Mouse (Mus musculus): Measurements from ENCODE around the gene Tmem269. TPM values are rescaled to one million over a fixed set of nuclear protein-coding genes. Genes with fewer than 3 reads are reported as not detected.

Gene Tmem269
- polyA plus RNA-seq, 1 experiment from 2014 or later = 0.43 TPM

GRCm38 (mm10) chr4:119247462-119248235 lies 29.6 kb upstream of the Tmem269 start:
- Histone ChIP-seq H3K4me2 (no peak overlapping the region), H3K36me3 (peaks cover 61% of the 10 kb centered on the region), H3K9ac (0 out of 2 replicates have a peak overlapping the region, but pooled peaks have one; percentile 35), H3K27me3 (no peaks in the 10 kb centered on the region), H3K9me3 (no peaks in the 10 kb centered on the region), H3K27ac (peak overlapping the region; percentile 50), H3K4me3 (no peak overlapping the region), H3K4me1 (replicated peaks) (peaks cover 15% of the 10 kb centered on the region)
- peak; percentile 62 for ATAC-seq (ENCODE audit: low FRiP score)
- 27% methylated on average over 13 of the region's 13 CpGs for WGBS

- Histone ChIP-seq H3K27ac (0 out of 2 replicates have a peak overlapping the region, but pooled peaks have one; percentile 50), H3K9me3 (no peaks in the 10 kb centered on the region), H3K36me3 (peaks cover 70% of the 10 kb centered on the region), H3K27me3 (no peaks in the 10 kb centered on the region), H3K9ac (0 out of 2 replicates have a peak overlapping the region, but pooled peaks have one; percentile 8), H3K4me3 (no peak overlapping the region), H3K4me2 (no peak overlapping the region), H3K4me1 (replicated peaks) (peaks cover 15% of the 10 kb centered on the region)
- no peak; the same call in 1 of the 2 replicates for ATAC-seq (ENCODE audit: low FRiP score)
- WGBS = 75% methylated on average over 14 of the region's 14 CpGs
Measured at GRCm38 (mm10) chr4:119246688-119247225, 28.7 kb upstream of the Tmem269 start.

GRCm38 (mm10) chr4:119245961-119246360 lies 27.9 kb upstream of the Tmem269 start:
- peaks cover 15% of the 10 kb centered on the region for H3K4me1 ChIP-seq (replicated peaks)
- no peak overlapping the region for H3K9ac ChIP-seq
- 86% methylated on average over 9 of the region's 9 CpGs for WGBS
- H3K9me3 ChIP-seq = no peaks in the 10 kb centered on the region
- no peak for ATAC-seq (ENCODE audit: low FRiP score)
- H3K36me3 ChIP-seq = peaks cover 78% of the 10 kb centered on the region
- H3K27me3 ChIP-seq = no peaks in the 10 kb centered on the region
- H3K27ac ChIP-seq = no peak overlapping the region
- H3K4me2 ChIP-seq = no peak overlapping the region
- H3K4me3 ChIP-seq = no peak overlapping the region

GRCm38 (mm10) chr4:119245556-119245955 lies 27.5 kb upstream of the Tmem269 start:
- no peak for ATAC-seq (ENCODE audit: low FRiP score)
- WGBS = 81% methylated on average over 7 of the region's 7 CpGs
- Histone ChIP-seq H3K9me3 (no peaks in the 10 kb centered on the region), H3K4me2 (no peak overlapping the region), H3K27ac (0 out of 2 replicates have a peak overlapping the region, but pooled peaks have one; percentile 2), H3K9ac (no peak overlapping the region), H3K4me1 (replicated peaks) (peaks cover 15% of the 10 kb centered on the region), H3K27me3 (no peaks in the 10 kb centered on the region), H3K4me3 (no peak overlapping the region), H3K36me3 (peaks cover 81% of the 10 kb centered on the region)

GRCm38 (mm10) chr4:119244468-119245240 lies 26.6 kb upstream of the Tmem269 start:
- 82% methylated on average over 22 of the region's 22 CpGs for WGBS
- H3K4me1 ChIP-seq (replicated peaks) = peaks cover 15% of the 10 kb centered on the region
- H3K36me3 ChIP-seq = peaks cover 81% of the 10 kb centered on the region
- H3K27me3 ChIP-seq = no peaks in the 10 kb centered on the region
- H3K4me2 ChIP-seq = no peak overlapping the region
- no peak overlapping the region for H3K9ac ChIP-seq
- no peak for ATAC-seq (ENCODE audit: low FRiP score)
- H3K27ac ChIP-seq = no peak overlapping the region
- no peak overlapping the region for H3K4me3 ChIP-seq
- no peaks in the 10 kb centered on the region for H3K9me3 ChIP-seq

- Histone ChIP-seq H3K4me1 (replicated peaks) (peaks cover 14% of the 10 kb centered on the region), H3K27me3 (no peaks in the 10 kb centered on the region), H3K9me3 (no peaks in the 10 kb centered on the region), H3K27ac (no peak overlapping the region), H3K4me3 (no peak overlapping the region), H3K4me2 (no peak overlapping the region), H3K9ac (no peak overlapping the region), H3K36me3 (peaks cover 72% of the 10 kb centered on the region)
- 96% methylated on average over 12 of the region's 12 CpGs for WGBS
- ATAC-seq (ENCODE audit: low FRiP score) = no peak
Measured at GRCm38 (mm10) chr4:119242571-119242970, 24.6 kb upstream of the Tmem269 start.

- H3K4me3 ChIP-seq = no peak overlapping the region
- WGBS = 92% methylated on average over 14 of the region's 14 CpGs
- H3K4me2 ChIP-seq = no peak overlapping the region
- ATAC-seq (ENCODE audit: low FRiP score) = no peak
- H3K27ac ChIP-seq = no peak overlapping the region; the same call in 1 of the 2 replicates
- H3K9ac ChIP-seq = no peak overlapping the region
- no peaks in the 10 kb centered on the region for H3K9me3 ChIP-seq
- H3K4me1 ChIP-seq (replicated peaks) = 0 out of 2 replicates have a peak, but pooled peaks cover 7% of the 10 kb centered on the region
- no peaks in the 10 kb centered on the region for H3K27me3 ChIP-seq
- H3K36me3 ChIP-seq = peaks cover 72% of the 10 kb centered on the region
Measured at GRCm38 (mm10) chr4:119241664-119242063, 23.6 kb upstream of the Tmem269 start.

GRCm38 (mm10) chr4:119239181-119239682 lies 21.2 kb upstream of the Tmem269 start:
- Histone ChIP-seq H3K36me3 (peaks cover 55% of the 10 kb centered on the region), H3K4me2 (no peak overlapping the region), H3K9me3 (no peaks in the 10 kb centered on the region), H3K27ac (peak overlapping the region; percentile 70), H3K4me1 (replicated peaks) (peaks cover 13% of the 10 kb centered on the region), H3K27me3 (no peaks in the 10 kb centered on the region), H3K4me3 (no peak overlapping the region), H3K9ac (peak overlapping the region; percentile 31)
- WGBS = 44% methylated on average over 12 of the region's 12 CpGs
- ATAC-seq (ENCODE audit: low FRiP score) = peak; percentile 21; the same call in 1 of the 2 replicates

- Histone ChIP-seq H3K9ac (no peak overlapping the region; the same call in 1 of the 2 replicates), H3K27me3 (no peaks in the 10 kb centered on the region), H3K27ac (no peak overlapping the region), H3K4me1 (replicated peaks) (peaks cover 19% of the 10 kb centered on the region), H3K4me2 (no peak overlapping the region), H3K9me3 (no peaks in the 10 kb centered on the region), H3K4me3 (no peak overlapping the region), H3K36me3 (peaks cover 49% of the 10 kb centered on the region)
- ATAC-seq (ENCODE audit: low FRiP score) = 0 out of 2 replicates have a peak, but pooled peaks have one; percentile 21
- 80% methylated on average over 3 of the region's 3 CpGs for WGBS
Measured at GRCm38 (mm10) chr4:119238661-119239060, 20.6 kb upstream of the Tmem269 start.

GRCm38 (mm10) chr4:119234348-119234747 lies 16.3 kb upstream of the Tmem269 start:
- Histone ChIP-seq H3K4me2 (peak overlapping the region; percentile 93), H3K4me1 (replicated peaks) (peaks cover 27% of the 10 kb centered on the region), H3K36me3 (peaks cover 19% of the 10 kb centered on the region), H3K9me3 (no peaks in the 10 kb centered on the region), H3K4me3 (peak overlapping the region; percentile 92), H3K9ac (peak overlapping the region; percentile 86), H3K27ac (no peak overlapping the region), H3K27me3 (no peaks in the 10 kb centered on the region)
- no peak for ATAC-seq (ENCODE audit: low FRiP score)
- WGBS = 84% methylated on average over 3 of the region's 3 CpGs

- H3K36me3 ChIP-seq = peaks cover 20% of the 10 kb centered on the region
- under 1% methylated on average over 36 of the region's 36 CpGs for WGBS
- peak overlapping the region; percentile 93 for H3K4me2 ChIP-seq
- H3K9ac ChIP-seq = peak overlapping the region; percentile 86
- ATAC-seq (ENCODE audit: low FRiP score) = peak; percentile 11
- H3K27me3 ChIP-seq = no peaks in the 10 kb centered on the region
- peaks cover 27% of the 10 kb centered on the region for H3K4me1 ChIP-seq (replicated peaks)
- H3K27ac ChIP-seq = peak overlapping the region; percentile 77
- peak overlapping the region; percentile 92 for H3K4me3 ChIP-seq
- no peaks in the 10 kb centered on the region for H3K9me3 ChIP-seq
Measured at GRCm38 (mm10) chr4:119233256-119233901, 15.4 kb upstream of the Tmem269 start.

Measured in hindbrain, embryonic 13.5 days (tissue).